In the genomic region with DNA sequence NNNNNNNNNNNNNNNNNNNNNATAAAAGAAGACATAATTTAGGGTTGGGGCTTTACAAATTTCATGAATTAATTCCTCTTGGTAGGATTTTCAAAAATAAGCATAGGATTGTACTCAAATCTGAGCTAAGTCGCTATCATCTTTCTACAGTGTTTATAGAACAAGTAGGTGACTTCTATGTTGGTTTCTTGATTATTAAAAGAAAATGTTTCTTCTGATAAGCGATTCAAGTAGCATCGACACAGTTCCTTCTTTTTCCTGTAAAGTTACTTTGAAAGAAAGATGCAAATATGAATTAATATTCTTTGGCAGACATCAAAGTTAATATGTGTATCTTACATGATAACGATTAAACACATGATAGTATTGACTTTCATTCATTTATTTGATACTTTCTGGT, we compare ENCODE assay signal across 26 mouse cellular contexts. TPM values are rescaled to one million over a fixed set of nuclear protein-coding genes. Genes with fewer than 3 reads are reported as not detected.
DNase-seq lines count a peak whose midpoint lies in the region; ATAC-seq and TF ChIP-seq lines count a peak whose summit lies in the region.
"Had no signal": no experiment of that assay in that cellular context is flagged by ENCODE, and none has a peak within 500 bp of the region (broad histone marks: within the 10 kb centered on the region; RNA-seq: fewer than 3 reads in every experiment).

No protein-coding gene starts in this region.

- TF ChIP-seq POLR2A in myocyte (IDR thresholded peaks at IDR 0.05; ENCODE audit: insufficient read length, low read depth), result no peak

- H3K36me3 ChIP-seq in hindbrain, embryonic 15.5 days, result no peaks in the 10 kb centered on the region
- no peaks in the 10 kb centered on the region for H3K36me3 ChIP-seq in hindbrain, postnatal 0 days (ENCODE audit: insufficient read depth, low read length)
- H3K36me3 ChIP-seq in midbrain, embryonic 16.5 days (ENCODE audit: control insufficient read depth, insufficient read depth, low read length), result no peaks in the 10 kb centered on the region
- no peaks in the 10 kb centered on the region for H3K36me3 ChIP-seq in midbrain, embryonic 15.5 days (replicated peaks)
- H3K36me3 ChIP-seq in liver, embryonic 14.5 days (replicated peaks; ENCODE audit: control insufficient read depth, insufficient read depth, low read depth), result no peaks in the 10 kb centered on the region
- no peaks in the 10 kb centered on the region for H3K36me3 ChIP-seq in myocyte (ENCODE audit: control insufficient read depth, insufficient read depth)
- H3K36me3 ChIP-seq: embryonic facial prominence, embryonic 12.5 days; heart, embryonic 15.5 days; neural tube, embryonic 12.5 days; stomach, embryonic 15.5 days had no signal

- no peaks in the 10 kb centered on the region for H3K9me3 ChIP-seq in hindbrain, embryonic 15.5 days
- no peaks in the 10 kb centered on the region for H3K9me3 ChIP-seq in hindbrain, postnatal 0 days (ENCODE audit: low read length)
- H3K9me3 ChIP-seq in midbrain, embryonic 16.5 days (replicated peaks; ENCODE audit: control insufficient read depth, low read length, poor library complexity, severe bottlenecking), result no peaks in the 10 kb centered on the region
- H3K9me3 ChIP-seq in midbrain, embryonic 15.5 days, result no peaks in the 10 kb centered on the region
- no peaks in the 10 kb centered on the region for H3K9me3 ChIP-seq in liver, embryonic 14.5 days (ENCODE audit: control insufficient read depth, low read length)
- H3K9me3 ChIP-seq: embryonic facial prominence, embryonic 12.5 days; forebrain, embryonic 13.5 days; G1E; heart, embryonic 15.5 days; limb, embryonic 10.5 days; neural tube, embryonic 12.5 days; stomach, embryonic 15.5 days had no signal

- no peak overlapping the region for H3K4me3 ChIP-seq in hindbrain, embryonic 15.5 days
- no peak overlapping the region for H3K4me3 ChIP-seq in hindbrain, postnatal 0 days (ENCODE audit: low read length)
- no peak overlapping the region for H3K4me3 ChIP-seq in midbrain, embryonic 16.5 days (ENCODE audit: low read depth, low read length)
- no peak overlapping the region for H3K4me3 ChIP-seq in midbrain, embryonic 15.5 days
- peak overlapping the region in 1 of 2 experiments; percentile 73; a peak in 2 of 4 replicates for H3K4me3 ChIP-seq in liver, embryonic 14.5 days (ENCODE audit: insufficient read depth in 1 of 2, low read depth in 2 of 2, low read length in 2 of 2)
- H3K4me3 ChIP-seq in myocyte, result peak overlapping the region; percentile 72

- ATAC-seq in hindbrain, embryonic 15.5 days (ENCODE audit: low FRiP score, low read depth), result no peak
- no peak for ATAC-seq in hindbrain, postnatal 0 days
- no peak for ATAC-seq in midbrain, embryonic 16.5 days
- ATAC-seq in midbrain, embryonic 15.5 days (replicated peaks), result no peak
- no peak for ATAC-seq in liver, embryonic 14.5 days (ENCODE audit: insufficient read depth)
- no peak for ATAC-seq in inflammation-experienced regulatory T-cells, adult 6 months

- no peaks in the 10 kb centered on the region for H3K27me3 ChIP-seq in hindbrain, embryonic 15.5 days
- H3K27me3 ChIP-seq in hindbrain, postnatal 0 days (ENCODE audit: insufficient read depth, low read length), result no peaks in the 10 kb centered on the region
- no peaks in the 10 kb centered on the region for H3K27me3 ChIP-seq in midbrain, embryonic 16.5 days (ENCODE audit: control insufficient read depth, insufficient read depth, low read depth, low read length)
- no peaks in the 10 kb centered on the region for H3K27me3 ChIP-seq in midbrain, embryonic 15.5 days (replicated peaks)
- no peaks in the 10 kb centered on the region for H3K27me3 ChIP-seq in liver, embryonic 14.5 days (ENCODE audit: control insufficient read depth, insufficient read depth, low read length)
- H3K27me3 ChIP-seq in myocyte (ENCODE audit: control insufficient read depth, insufficient read depth, insufficient read length), result no peaks in the 10 kb centered on the region
- H3K27me3 ChIP-seq: CH12.LX; embryonic facial prominence, embryonic 12.5 days; forebrain, embryonic 13.5 days; heart, embryonic 15.5 days; neural tube, embryonic 12.5 days; stomach, embryonic 15.5 days had no signal

- peaks cover 16% of the 10 kb centered on the region for H3K79me2 ChIP-seq in myocyte (ENCODE audit: control insufficient read depth, insufficient read depth)

- H3K27ac ChIP-seq in hindbrain, embryonic 15.5 days (replicated peaks), result no peak overlapping the region
- no peak overlapping the region for H3K27ac ChIP-seq in hindbrain, postnatal 0 days
- no peak overlapping the region for H3K27ac ChIP-seq in midbrain, embryonic 16.5 days (ENCODE audit: low read length)
- H3K27ac ChIP-seq in midbrain, embryonic 15.5 days, result no peak overlapping the region
- no peak overlapping the region for H3K27ac ChIP-seq in liver, embryonic 14.5 days
- H3K27ac ChIP-seq: embryonic facial prominence, embryonic 12.5 days had no signal

- TF ChIP-seq EP300 in liver, embryonic 14.5 days (IDR thresholded peaks at IDR 0.05; ENCODE audit: low read depth), result no peak

- no peak overlapping the region for H3K9ac ChIP-seq in hindbrain, embryonic 15.5 days
- H3K9ac ChIP-seq in hindbrain, postnatal 0 days (replicated peaks; ENCODE audit: low read length), result no peak overlapping the region
- no peak overlapping the region for H3K9ac ChIP-seq in midbrain, embryonic 16.5 days (ENCODE audit: low read depth, low read length)
- no peak overlapping the region for H3K9ac ChIP-seq in midbrain, embryonic 15.5 days
- no peak overlapping the region for H3K9ac ChIP-seq in liver, embryonic 14.5 days (replicated peaks)

- no peak for TF ChIP-seq CTCF in hindbrain, postnatal 0 days (IDR thresholded peaks at IDR 0.05; ENCODE audit: low read depth)
- TF ChIP-seq CTCF in liver, embryonic 14.5 days (IDR thresholded peaks at IDR 0.05; ENCODE audit: low read depth), result no peak

- DNase-seq in hindbrain, postnatal 0 days (ENCODE audit: low spot score), result no peak
- DNase-seq in liver, embryonic 14.5 days (ENCODE audit: low read depth in 3 of 3, low spot score in 3 of 3), result no peak
- DNase-seq: adrenal gland, adult 8-10 months; B cell, adult 2 months; cerebellum, adult 11-12 months; cerebellum, postnatal 14 days; gastrocnemius, postnatal 36 days; heart, postnatal 36 days; kidney, adult 8-10 months; kidney, postnatal 10 days; lung, postnatal 14 days; thymus, adult 18-20 months; thymus, postnatal 36 days had no signal

- 95% methylated on average over 4 of the region's 4 CpGs for WGBS in hindbrain, embryonic 15.5 days
- 92% methylated on average over 4 of the region's 4 CpGs for WGBS in hindbrain, postnatal 0 days
- 95% methylated on average over 4 of the region's 4 CpGs for WGBS in midbrain, embryonic 16.5 days
- 94% methylated on average over 4 of the region's 4 CpGs for WGBS in midbrain, embryonic 15.5 days
- 67% methylated on average over 4 of the region's 4 CpGs for WGBS in liver, embryonic 14.5 days (ENCODE audit: insufficient replicate concordance)

- no peak overlapping the region for H3ac ChIP-seq in myocyte (ENCODE audit: control insufficient read depth, insufficient read length)

- peaks cover 24% of the 10 kb centered on the region for H3K4me1 ChIP-seq in hindbrain, embryonic 15.5 days (replicated peaks)
- H3K4me1 ChIP-seq in hindbrain, postnatal 0 days (ENCODE audit: insufficient read depth, low read length), result peaks cover 10% of the 10 kb centered on the region; the same call in 1 of the 2 replicates
- peaks cover 21% of the 10 kb centered on the region for H3K4me1 ChIP-seq in midbrain, embryonic 16.5 days (ENCODE audit: control insufficient read depth, insufficient read depth, low read length)
- H3K4me1 ChIP-seq in midbrain, embryonic 15.5 days, result peaks cover 23% of the 10 kb centered on the region
- peaks cover 15 to 19% of the 10 kb centered on the region in 2 experiments for H3K4me1 ChIP-seq in liver, embryonic 14.5 days (replicated peaks; ENCODE audit: control insufficient read depth in 2 of 2, insufficient read depth in 2 of 2, low read length in 1 of 2)
- H3K4me1 ChIP-seq: stomach, embryonic 15.5 days had no signal

- H3K4me2 ChIP-seq in hindbrain, embryonic 15.5 days, result peak overlapping the region; percentile 76
- no peak overlapping the region for H3K4me2 ChIP-seq in hindbrain, postnatal 0 days (ENCODE audit: low read depth, low read length)
- peak overlapping the region; percentile 63; the same call in 1 of the 2 replicates for H3K4me2 ChIP-seq in midbrain, embryonic 16.5 days (ENCODE audit: low read length)
- H3K4me2 ChIP-seq in midbrain, embryonic 15.5 days, result no peak overlapping the region; the same call in 1 of the 2 replicates
- peak overlapping the region; percentile 90 for H3K4me2 ChIP-seq in liver, embryonic 14.5 days (ENCODE audit: low read depth)
- peak overlapping the region; percentile 66 for H3K4me2 ChIP-seq in myocyte (ENCODE audit: low read depth)

RNA-seq across cellular contexts. Expression of a gene that starts 1.3 kb away (rescaled TPM):
- 13.1 and 13.6 TPM in 2 replicates for polyA plus RNA-seq in hindbrain, embryonic 15.5 days (2015; fragmentation: Nextera tagmentation; extraction: Ambion mirVana)
- total RNA-seq in hindbrain, postnatal 0 days (2014; rRNA removed), result 16.1 and 18.7 TPM in 2 replicates
- 11.0 and 11.1 TPM in 2 replicates for polyA plus RNA-seq in hindbrain, postnatal 0 days (2015; fragmentation: Nextera tagmentation; extraction: Ambion mirVana)
- polyA plus RNA-seq in midbrain, embryonic 16.5 days (2015; fragmentation: Nextera tagmentation; extraction: Ambion mirVana), result 15.0 and 15.1 TPM in 2 replicates
- polyA plus RNA-seq in midbrain, embryonic 15.5 days (2015; fragmentation: Nextera tagmentation; extraction: Ambion mirVana), result 12.8 and 13.9 TPM in 2 replicates
- polyA plus RNA-seq in liver, embryonic 14.5 days (2012; rRNA removed), result 8.2 and 11.1 TPM in 2 replicates
- polyA plus RNA-seq in liver, embryonic 14.5 days (2014; fragmentation: Nextera tagmentation; extraction: Ambion mirVana), result 10.0 and 10.4 TPM in 2 replicates
- 2.1 TPM for polyA plus RNA-seq in myocyte (2012; fragmentation: generic; extraction: Trizol)
- 10 to 100 TPM; 37.1 to 54.3 (median 49.1) TPM for polyA plus RNA-seq in inflammation-experienced regulatory T-cells, adult 6 months (2017; shearing (Covaris generic))

RNA-seq across cellular contexts. Expression of a gene that starts 2.5 kb away (rescaled TPM):
- polyA plus RNA-seq in hindbrain, embryonic 15.5 days (2015; fragmentation: Nextera tagmentation; extraction: Ambion mirVana), result 10.4 TPM in 2 replicates
- 2.8 and 3.6 TPM in 2 replicates for total RNA-seq in hindbrain, postnatal 0 days (2014; rRNA removed)
- 4.1 and 5.5 TPM in 2 replicates for polyA plus RNA-seq in hindbrain, postnatal 0 days (2015; fragmentation: Nextera tagmentation; extraction: Ambion mirVana)
- 11.0 and 13.6 TPM in 2 replicates for polyA plus RNA-seq in midbrain, embryonic 16.5 days (2015; fragmentation: Nextera tagmentation; extraction: Ambion mirVana)
- 11.0 and 11.3 TPM in 2 replicates for polyA plus RNA-seq in midbrain, embryonic 15.5 days (2015; fragmentation: Nextera tagmentation; extraction: Ambion mirVana)
- 0.98 and 2.1 TPM in 2 replicates for polyA plus RNA-seq in liver, embryonic 14.5 days (2012; rRNA removed)
- 1.5 TPM in 2 replicates for polyA plus RNA-seq in liver, embryonic 14.5 days (2014; fragmentation: Nextera tagmentation; extraction: Ambion mirVana)
- 1.9 TPM for polyA plus RNA-seq in myocyte (2012; fragmentation: generic; extraction: Trizol)
- polyA plus RNA-seq in inflammation-experienced regulatory T-cells, adult 6 months (2017; shearing (Covaris generic)), result 1 to 10 TPM; 2.2 to 4.3 (median 3.8) TPM

RNA-seq across cellular contexts. Expression of a gene that starts 49.7 kb away (rescaled TPM):
- polyA plus RNA-seq in hindbrain, embryonic 15.5 days (2015; fragmentation: Nextera tagmentation; extraction: Ambion mirVana), result 11.2 and 12.3 TPM in 2 replicates
- total RNA-seq in hindbrain, postnatal 0 days (2014; rRNA removed), result 11.2 and 11.6 TPM in 2 replicates
- 11.4 and 11.6 TPM in 2 replicates for polyA plus RNA-seq in hindbrain, postnatal 0 days (2015; fragmentation: Nextera tagmentation; extraction: Ambion mirVana)
- 9.9 and 10.6 TPM in 2 replicates for polyA plus RNA-seq in midbrain, embryonic 16.5 days (2015; fragmentation: Nextera tagmentation; extraction: Ambion mirVana)
- 10.0 and 11.0 TPM in 2 replicates for polyA plus RNA-seq in midbrain, embryonic 15.5 days (2015; fragmentation: Nextera tagmentation; extraction: Ambion mirVana)
- 0.61 and 0.66 TPM in 2 replicates for polyA plus RNA-seq in liver, embryonic 14.5 days (2012; rRNA removed)
- polyA plus RNA-seq in liver, embryonic 14.5 days (2014; fragmentation: Nextera tagmentation; extraction: Ambion mirVana), result 0.65 and 0.81 TPM in 2 replicates
- polyA plus RNA-seq in myocyte (2012; fragmentation: generic; extraction: Trizol), result 1.3 TPM
- polyA plus RNA-seq in inflammation-experienced regulatory T-cells, adult 6 months (2017; shearing (Covaris generic)), result 10 to 100 TPM; 32.1 to 46.4 (median 45.1) TPM

Comparison
In these comparisons a context has a peak if more than half of its experiments do, and no peak if none do; other contexts are left out.
1. H3K4me2 ChIP-seq: peak in hindbrain, embryonic 15.5 days (single experiment), midbrain, embryonic 16.5 days (single experiment), liver, embryonic 14.5 days (single experiment) and myocyte (single experiment); none in hindbrain, postnatal 0 days (single experiment) and midbrain, embryonic 15.5 days (single experiment).